Mouse (Mus musculus): ENCODE results near the gene Srbd1. TPM values are rescaled to one million over a fixed set of nuclear protein-coding genes. Genes with fewer than 3 reads are reported as not detected.

The Srbd1 gene
- polyA plus RNA-seq, 1 experiment from 2014 or later: 10.1 TPM

- H3K4me2 ChIP-seq: no peak overlapping the region
- no peaks in the 10 kb centered on the region for H3K9me3 ChIP-seq (ENCODE audit: low read depth, low read length)
- no peak overlapping the region for H3K9ac ChIP-seq
- no peaks in the 10 kb centered on the region for H3K36me3 ChIP-seq (ENCODE audit: insufficient read depth)
- DNase-seq: no peak
- 63% methylated on average over 1 of the region's 1 CpGs for WGBS
- ATAC-seq (ENCODE audit: insufficient read depth): no peak
- H3K27ac ChIP-seq (ENCODE audit: low read depth): no peak overlapping the region
- H3K27me3 ChIP-seq (ENCODE audit: insufficient read depth, low read length): no peaks in the 10 kb centered on the region
- no peaks in the 10 kb centered on the region; the same call in 1 of the 2 replicates for H3K4me1 ChIP-seq (ENCODE audit: insufficient read depth)
- TF ChIP-seq CTCF (IDR thresholded peaks at IDR 0.05; ENCODE audit: low read depth): no peak
- H3K4me3 ChIP-seq (ENCODE audit: low read depth, low read length): no peak overlapping the region
Measured at GRCm38 (mm10) chr17:86012576-86012975, 132.4 kb downstream of the Srbd1 start.

- H3K4me3 ChIP-seq (ENCODE audit: low read depth, low read length): no peak overlapping the region
- no peak for ATAC-seq (ENCODE audit: insufficient read depth)
- H3K4me1 ChIP-seq (ENCODE audit: insufficient read depth): no peaks in the 10 kb centered on the region; the same call in 1 of the 2 replicates
- TF ChIP-seq CTCF (IDR thresholded peaks at IDR 0.05; ENCODE audit: low read depth): no peak
- no peak overlapping the region for H3K4me2 ChIP-seq
- no peaks in the 10 kb centered on the region for H3K9me3 ChIP-seq (ENCODE audit: low read depth, low read length)
- no peak overlapping the region for H3K9ac ChIP-seq
- no peak overlapping the region for H3K27ac ChIP-seq (ENCODE audit: low read depth)
- no peaks in the 10 kb centered on the region for H3K36me3 ChIP-seq (ENCODE audit: insufficient read depth)
- 89% methylated on average over 3 of the region's 3 CpGs for WGBS
- no peak for DNase-seq
- H3K27me3 ChIP-seq (ENCODE audit: insufficient read depth, low read length): no peaks in the 10 kb centered on the region
Measured at GRCm38 (mm10) chr17:86011849-86012248, 133.1 kb downstream of the Srbd1 start.

GRCm38 (mm10) chr17:86008401-86008800 is 136.6 kb downstream of the Srbd1 start:
- DNase-seq (no peak), ATAC-seq (ENCODE audit: insufficient read depth) (no peak)
- Histone ChIP-seq H3K27ac (ENCODE audit: low read depth) (no peak overlapping the region), H3K27me3 (ENCODE audit: insufficient read depth, low read length) (no peaks in the 10 kb centered on the region), H3K4me3 (ENCODE audit: low read depth, low read length) (no peak overlapping the region), H3K36me3 (ENCODE audit: insufficient read depth) (no peaks in the 10 kb centered on the region), H3K9ac (no peak overlapping the region), H3K4me1 (ENCODE audit: insufficient read depth) (no peaks in the 10 kb centered on the region; the same call in 1 of the 2 replicates), H3K4me2 (no peak overlapping the region), H3K9me3 (ENCODE audit: low read depth, low read length) (no peaks in the 10 kb centered on the region)
- no peak for TF ChIP-seq CTCF (IDR thresholded peaks at IDR 0.05; ENCODE audit: low read depth)
- 40% methylated on average over 10 of the region's 10 CpGs for WGBS

DNA sequence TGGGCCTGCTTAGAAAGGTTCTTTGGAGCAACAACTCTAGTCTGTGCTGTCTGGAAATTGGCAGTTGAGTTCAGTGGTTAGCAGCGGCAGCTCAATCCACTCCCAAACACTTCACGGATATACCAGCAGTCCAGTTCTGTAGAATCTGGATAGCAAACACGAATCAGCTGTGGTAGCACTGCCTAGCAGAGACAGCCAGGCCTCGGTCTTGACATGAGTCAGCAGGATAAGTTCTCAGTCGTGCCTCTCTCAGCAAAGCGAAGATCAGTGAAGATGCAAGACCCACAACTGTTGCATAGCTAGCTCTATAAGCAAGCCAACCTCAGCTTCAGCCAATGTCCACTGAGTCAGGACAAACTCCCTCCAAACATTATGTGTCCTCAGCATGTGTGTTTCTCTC is 142.9 kb downstream of the Srbd1 start:
- no peak for TF ChIP-seq CTCF (IDR thresholded peaks at IDR 0.05; ENCODE audit: low read depth)
- ATAC-seq (ENCODE audit: insufficient read depth) (no peak), DNase-seq (no peak)
- H3K4me2 ChIP-seq: no peak overlapping the region
- no peak overlapping the region for H3K4me3 ChIP-seq (ENCODE audit: low read depth, low read length)
- H3K4me1 ChIP-seq (ENCODE audit: insufficient read depth): no peaks in the 10 kb centered on the region
- no peaks in the 10 kb centered on the region for H3K27me3 ChIP-seq (ENCODE audit: insufficient read depth, low read length)
- no peak overlapping the region for H3K27ac ChIP-seq (ENCODE audit: low read depth)
- peaks cover 15% of the 10 kb centered on the region; the same call in 1 of the 2 replicates for H3K36me3 ChIP-seq (ENCODE audit: insufficient read depth)
- no peak overlapping the region for H3K9ac ChIP-seq
- 91% methylated on average over 6 of the region's 6 CpGs for WGBS
- no peaks in the 10 kb centered on the region; the same call in 1 of the 2 replicates for H3K9me3 ChIP-seq (ENCODE audit: low read depth, low read length)

- H3K27me3 ChIP-seq (ENCODE audit: insufficient read depth, low read length): no peaks in the 10 kb centered on the region
- ATAC-seq (ENCODE audit: insufficient read depth) (no peak), DNase-seq (no peak)
- H3K9me3 ChIP-seq (ENCODE audit: low read depth, low read length): no peaks in the 10 kb centered on the region; the same call in 1 of the 2 replicates
- H3K4me3 ChIP-seq (ENCODE audit: low read depth, low read length): no peak overlapping the region
- 76% methylated on average over 5 of the region's 5 CpGs for WGBS
- H3K27ac ChIP-seq (ENCODE audit: low read depth): no peak overlapping the region
- no peak for TF ChIP-seq CTCF (IDR thresholded peaks at IDR 0.05; ENCODE audit: low read depth)
- H3K4me1 ChIP-seq (ENCODE audit: insufficient read depth): no peaks in the 10 kb centered on the region
- no peak overlapping the region for H3K4me2 ChIP-seq
- no peak overlapping the region for H3K9ac ChIP-seq
- H3K36me3 ChIP-seq (ENCODE audit: insufficient read depth): peaks cover 17% of the 10 kb centered on the region; the same call in 1 of the 2 replicates
Measured at GRCm38 (mm10) chr17:86001667-86002066, 143.3 kb downstream of the Srbd1 start.

DNA sequence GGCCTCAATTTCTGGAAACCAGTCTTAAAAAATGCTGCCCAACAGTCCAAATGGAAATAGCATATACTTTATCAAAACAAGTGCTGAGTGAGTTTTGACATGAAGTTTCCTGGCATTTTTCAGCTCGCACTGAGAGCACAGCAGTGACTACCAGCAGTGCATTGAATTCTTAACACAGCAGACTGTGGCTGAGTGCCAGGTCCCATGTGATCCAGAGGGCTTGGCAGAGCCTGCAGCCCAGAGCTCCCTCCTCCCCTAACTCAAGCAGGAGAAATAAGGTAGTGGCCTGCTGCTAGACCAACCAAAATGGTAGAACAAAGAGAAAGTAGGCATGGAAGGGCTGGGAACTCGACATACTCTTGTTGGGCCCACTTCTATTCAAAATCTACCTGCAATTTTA is 149.2 kb downstream of the Srbd1 start:
- no peak overlapping the region for H3K4me3 ChIP-seq (ENCODE audit: low read depth, low read length)
- H3K9me3 ChIP-seq (ENCODE audit: low read depth, low read length): no peaks in the 10 kb centered on the region; the same call in 1 of the 2 replicates
- no peaks in the 10 kb centered on the region for H3K27me3 ChIP-seq (ENCODE audit: insufficient read depth, low read length)
- ATAC-seq (ENCODE audit: insufficient read depth): peak; percentile 94
- peak; percentile 94 for DNase-seq
- H3K27ac ChIP-seq (ENCODE audit: low read depth): no peak overlapping the region
- H3K9ac ChIP-seq: no peak overlapping the region
- no peak overlapping the region for H3K4me2 ChIP-seq
- H3K4me1 ChIP-seq (ENCODE audit: insufficient read depth): no peaks in the 10 kb centered on the region
- no peak for TF ChIP-seq CTCF (IDR thresholded peaks at IDR 0.05; ENCODE audit: low read depth)
- peaks cover 22% of the 10 kb centered on the region; the same call in 1 of the 2 replicates for H3K36me3 ChIP-seq (ENCODE audit: insufficient read depth)
- WGBS: 57% methylated on average over 2 of the region's 2 CpGs

- Histone ChIP-seq H3K4me3 (ENCODE audit: low read depth, low read length) (no peak overlapping the region), H3K36me3 (ENCODE audit: insufficient read depth) (peaks cover 17% of the 10 kb centered on the region; the same call in 1 of the 2 replicates), H3K27ac (ENCODE audit: low read depth) (no peak overlapping the region), H3K9me3 (ENCODE audit: low read depth, low read length) (no peaks in the 10 kb centered on the region; the same call in 1 of the 2 replicates), H3K4me1 (ENCODE audit: insufficient read depth) (no peaks in the 10 kb centered on the region), H3K4me2 (no peak overlapping the region), H3K27me3 (ENCODE audit: insufficient read depth, low read length) (no peaks in the 10 kb centered on the region), H3K9ac (no peak overlapping the region)
- DNase-seq (no peak), ATAC-seq (ENCODE audit: insufficient read depth) (no peak)
- 79% methylated on average over 4 of the region's 4 CpGs for WGBS
- no peak for TF ChIP-seq CTCF (IDR thresholded peaks at IDR 0.05; ENCODE audit: low read depth)
Measured at GRCm38 (mm10) chr17:85995086-85995485, 149.9 kb downstream of the Srbd1 start.
